Mouse (Mus musculus) liver, adult 2 months (tissue): ENCODE measurements at regions not wholly inside any gene's neighbourhood (a gene's known extent, or its start where the extent isn't known, plus 50 kb on each side); places are given as distances from the start of the nearest gene placed in this dataset.

Source experiments
- CTCF ChIP-seq: fragments of 200-500 bp; IDR thresholded peaks from 2 replicates; pipeline ENCODE4 v1.5.1; 2011; ENCODE audit warnings: low read depth, low read length, control low read depth
- POLR2A ChIP-seq: fragments of 200-500 bp; IDR thresholded peaks from 2 replicates; pipeline ENCODE4 v1.6.1; 2011; ENCODE audit warnings: low read length, control low read depth; ENCODE audit not compliant: insufficient read depth; ENCODE audit errors: extremely low read depth

GRCm38 (mm10) chr15:93774340-93774739, 178.6 kb upstream of the Prickle1 start:
- TF ChIP-seq POLR2A (no peak), CTCF (no peak)
